In genomic region chr11:95681995-95682601, GRCm38 (mm10) we compare ENCODE assay signal across 13 mouse cellular contexts. TPM values are rescaled to one million over a fixed set of nuclear protein-coding genes. Genes with fewer than 3 reads are reported as not detected.
DNase-seq lines count a peak whose midpoint lies in the region; ATAC-seq lines count a peak whose summit lies in the region.
"Had no signal": no experiment of that assay in that cellular context is flagged by ENCODE, and none has a peak within 500 bp of the region (broad histone marks: within the 10 kb centered on the region; RNA-seq: fewer than 3 reads in every experiment).

No protein-coding gene starts in this region.

- ATAC-seq in forebrain, embryonic 12.5 days (ENCODE audit: low FRiP score) = no peak
- no peak for ATAC-seq in forebrain, embryonic 15.5 days (replicated peaks)
- no peak for ATAC-seq in liver, embryonic 13.5 days (ENCODE audit: low read depth)
- ATAC-seq in liver, embryonic 12.5 days = no peak
- ATAC-seq in embryonic facial prominence, embryonic 14.5 days (ENCODE audit: low read depth) = no peak
- no peak for ATAC-seq in limb, embryonic 15.5 days (ENCODE audit: insufficient number of reproducible peaks, low FRiP score, low TSS enrichment, low read depth)
- ATAC-seq: forebrain, embryonic 16.5 days; midbrain, embryonic 13.5 days had no signal

- H3K36me3 ChIP-seq in forebrain, embryonic 12.5 days (replicated peaks) = peaks cover 49% of the 10 kb centered on the region
- H3K36me3 ChIP-seq in forebrain, embryonic 15.5 days = peaks cover 36% of the 10 kb centered on the region
- H3K36me3 ChIP-seq in liver, embryonic 13.5 days = peaks cover 45% of the 10 kb centered on the region
- peaks cover 63% of the 10 kb centered on the region for H3K36me3 ChIP-seq in liver, embryonic 12.5 days
- peaks cover 49% of the 10 kb centered on the region for H3K36me3 ChIP-seq in embryonic facial prominence, embryonic 14.5 days (ENCODE audit: control insufficient read depth, insufficient read depth, low read length)
- H3K36me3 ChIP-seq in limb, embryonic 15.5 days = peaks cover 45% of the 10 kb centered on the region

- 60% methylated on average over 9 of the region's 9 CpGs for WGBS in forebrain, embryonic 12.5 days
- 66% methylated on average over 9 of the region's 9 CpGs for WGBS in forebrain, embryonic 15.5 days
- 56% methylated on average over 9 of the region's 9 CpGs for WGBS in liver, embryonic 13.5 days (ENCODE audit: insufficient replicate concordance)
- 62% methylated on average over 9 of the region's 9 CpGs for WGBS in liver, embryonic 12.5 days (ENCODE audit: insufficient replicate concordance)
- 35% methylated on average over 9 of the region's 9 CpGs for WGBS in embryonic facial prominence, embryonic 14.5 days
- WGBS in limb, embryonic 15.5 days = 39% methylated on average over 9 of the region's 9 CpGs

- DNase-seq in liver, embryonic 13.5 days = no peak
- no peak for DNase-seq in embryonic facial prominence, embryonic 14.5 days (ENCODE audit: low spot score)
- DNase-seq in cerebellum, adult 18-20 months = no peak
- DNase-seq in spleen, adult 12 weeks (ENCODE audit: low spot score) = no peak
- DNase-seq: adrenal gland, adult 2 months; cerebellum, adult 9-10 months had no signal

- no peak overlapping the region for H3K4me2 ChIP-seq in forebrain, embryonic 12.5 days
- H3K4me2 ChIP-seq in forebrain, embryonic 15.5 days (replicated peaks) = no peak overlapping the region
- no peak overlapping the region for H3K4me2 ChIP-seq in liver, embryonic 13.5 days
- H3K4me2 ChIP-seq in liver, embryonic 12.5 days = no peak overlapping the region
- no peak overlapping the region for H3K4me2 ChIP-seq in embryonic facial prominence, embryonic 14.5 days (ENCODE audit: low read depth, low read length)
- no peak overlapping the region for H3K4me2 ChIP-seq in limb, embryonic 15.5 days
- H3K4me2 ChIP-seq: liver, embryonic 11.5 days; midbrain, embryonic 13.5 days had no signal

- no peaks in the 10 kb centered on the region for H3K9me3 ChIP-seq in forebrain, embryonic 12.5 days
- no peaks in the 10 kb centered on the region for H3K9me3 ChIP-seq in forebrain, embryonic 15.5 days
- no peaks in the 10 kb centered on the region for H3K9me3 ChIP-seq in liver, embryonic 13.5 days (replicated peaks)
- no peaks in the 10 kb centered on the region for H3K9me3 ChIP-seq in liver, embryonic 12.5 days (replicated peaks)
- H3K9me3 ChIP-seq in embryonic facial prominence, embryonic 14.5 days (ENCODE audit: control insufficient read depth, low read length) = no peaks in the 10 kb centered on the region
- H3K9me3 ChIP-seq in limb, embryonic 15.5 days = no peaks in the 10 kb centered on the region
- H3K9me3 ChIP-seq: midbrain, embryonic 13.5 days had no signal

- H3K4me3 ChIP-seq in forebrain, embryonic 12.5 days (replicated peaks) = no peak overlapping the region
- no peak overlapping the region for H3K4me3 ChIP-seq in forebrain, embryonic 15.5 days
- H3K4me3 ChIP-seq in liver, embryonic 13.5 days (replicated peaks) = no peak overlapping the region
- H3K4me3 ChIP-seq in liver, embryonic 12.5 days = no peak overlapping the region
- no peak overlapping the region for H3K4me3 ChIP-seq in embryonic facial prominence, embryonic 14.5 days (ENCODE audit: low read depth, low read length)
- no peak overlapping the region for H3K4me3 ChIP-seq in limb, embryonic 15.5 days
- H3K4me3 ChIP-seq: midbrain, embryonic 13.5 days had no signal

- H3K27ac ChIP-seq in forebrain, embryonic 12.5 days = peak overlapping the region; percentile 33; the same call in 1 of the 2 replicates
- H3K27ac ChIP-seq in forebrain, embryonic 15.5 days (replicated peaks) = no peak overlapping the region
- 0 out of 2 replicates have a peak overlapping the region, but pooled peaks have one; percentile 24 for H3K27ac ChIP-seq in liver, embryonic 13.5 days
- no peak overlapping the region; the same call in 1 of the 2 replicates for H3K27ac ChIP-seq in liver, embryonic 12.5 days
- H3K27ac ChIP-seq in embryonic facial prominence, embryonic 14.5 days (replicated peaks; ENCODE audit: low read depth, low read length) = peak overlapping the region; percentile 61
- H3K27ac ChIP-seq in limb, embryonic 15.5 days = peak overlapping the region; percentile 64; the same call in 1 of the 2 replicates
- H3K27ac ChIP-seq: midbrain, embryonic 13.5 days had no signal

- no peak overlapping the region for H3K9ac ChIP-seq in forebrain, embryonic 12.5 days
- no peak overlapping the region for H3K9ac ChIP-seq in forebrain, embryonic 15.5 days (replicated peaks)
- no peak overlapping the region for H3K9ac ChIP-seq in liver, embryonic 13.5 days
- H3K9ac ChIP-seq in liver, embryonic 12.5 days = no peak overlapping the region
- H3K9ac ChIP-seq in embryonic facial prominence, embryonic 14.5 days (ENCODE audit: low read depth, low read length) = no peak overlapping the region
- no peak overlapping the region for H3K9ac ChIP-seq in limb, embryonic 15.5 days
- H3K9ac ChIP-seq: midbrain, embryonic 13.5 days had no signal

- no peaks in the 10 kb centered on the region for H3K4me1 ChIP-seq in forebrain, embryonic 12.5 days
- H3K4me1 ChIP-seq in forebrain, embryonic 15.5 days = no peaks in the 10 kb centered on the region
- peaks cover 15% of the 10 kb centered on the region for H3K4me1 ChIP-seq in liver, embryonic 13.5 days (replicated peaks)
- H3K4me1 ChIP-seq in liver, embryonic 12.5 days = peaks cover 9% of the 10 kb centered on the region
- H3K4me1 ChIP-seq in embryonic facial prominence, embryonic 14.5 days (ENCODE audit: control insufficient read depth, insufficient read depth, low read length) = peaks cover 6% of the 10 kb centered on the region
- peaks cover 29% of the 10 kb centered on the region for H3K4me1 ChIP-seq in limb, embryonic 15.5 days
- H3K4me1 ChIP-seq: midbrain, embryonic 13.5 days had no signal

- no peaks in the 10 kb centered on the region for H3K27me3 ChIP-seq in forebrain, embryonic 12.5 days
- no peaks in the 10 kb centered on the region for H3K27me3 ChIP-seq in forebrain, embryonic 15.5 days
- H3K27me3 ChIP-seq in liver, embryonic 13.5 days = no peaks in the 10 kb centered on the region
- H3K27me3 ChIP-seq in liver, embryonic 12.5 days (replicated peaks) = no peaks in the 10 kb centered on the region
- no peaks in the 10 kb centered on the region for H3K27me3 ChIP-seq in embryonic facial prominence, embryonic 14.5 days (replicated peaks; ENCODE audit: control insufficient read depth, insufficient read depth, low read length)
- no peaks in the 10 kb centered on the region for H3K27me3 ChIP-seq in limb, embryonic 15.5 days
- H3K27me3 ChIP-seq: midbrain, embryonic 13.5 days had no signal

RNA-seq across cellular contexts. Expression of gene Phb, which starts 15.3 kb away (rescaled TPM):
- polyA plus RNA-seq in forebrain, embryonic 12.5 days (2016; fragmentation: Nextera tagmentation; extraction: Ambion mirVana) = 169 and 182 TPM in 2 replicates
- polyA plus RNA-seq in forebrain, embryonic 15.5 days (2015; fragmentation: Nextera tagmentation; extraction: Ambion mirVana) = 187 and 192 TPM in 2 replicates
- polyA plus RNA-seq in liver, embryonic 13.5 days (2015; fragmentation: Nextera tagmentation; extraction: Ambion mirVana) = 184 and 209 TPM in 2 replicates
- polyA plus RNA-seq in liver, embryonic 12.5 days (2016; fragmentation: Nextera tagmentation; extraction: Ambion mirVana) = 205 and 206 TPM in 2 replicates
- 238 and 240 TPM in 2 replicates for polyA plus RNA-seq in embryonic facial prominence, embryonic 14.5 days (2014; fragmentation: Nextera tagmentation; extraction: Ambion mirVana)
- polyA plus RNA-seq in limb, embryonic 15.5 days (2015; fragmentation: Nextera tagmentation; extraction: Ambion mirVana) = 195 and 220 TPM in 2 replicates

RNA-seq across cellular contexts. Expression of gene Zfp652, which starts 30.4 kb away (rescaled TPM):
- 27.6 and 30.0 TPM in 2 replicates for polyA plus RNA-seq in forebrain, embryonic 12.5 days (2016; fragmentation: Nextera tagmentation; extraction: Ambion mirVana)
- polyA plus RNA-seq in forebrain, embryonic 15.5 days (2015; fragmentation: Nextera tagmentation; extraction: Ambion mirVana) = 32.5 and 35.4 TPM in 2 replicates
- polyA plus RNA-seq in liver, embryonic 13.5 days (2015; fragmentation: Nextera tagmentation; extraction: Ambion mirVana) = 5.9 and 6.3 TPM in 2 replicates
- 8.9 TPM in 2 replicates for polyA plus RNA-seq in liver, embryonic 12.5 days (2016; fragmentation: Nextera tagmentation; extraction: Ambion mirVana)
- polyA plus RNA-seq in embryonic facial prominence, embryonic 14.5 days (2014; fragmentation: Nextera tagmentation; extraction: Ambion mirVana) = 11.5 and 11.6 TPM in 2 replicates
- polyA plus RNA-seq in limb, embryonic 15.5 days (2015; fragmentation: Nextera tagmentation; extraction: Ambion mirVana) = 23.4 and 26.6 TPM in 2 replicates

RNA-seq across cellular contexts. Expression of gene B130006D01Rik, which starts 41.3 kb away (rescaled TPM):
- 1.4 and 2.3 TPM in 2 replicates for polyA plus RNA-seq in forebrain, embryonic 12.5 days (2016; fragmentation: Nextera tagmentation; extraction: Ambion mirVana)
- 1.4 and 1.9 TPM in 2 replicates for polyA plus RNA-seq in forebrain, embryonic 15.5 days (2015; fragmentation: Nextera tagmentation; extraction: Ambion mirVana)
- 0.37 and 0.44 TPM in 2 replicates for polyA plus RNA-seq in liver, embryonic 13.5 days (2015; fragmentation: Nextera tagmentation; extraction: Ambion mirVana)
- 0.62 and 0.65 TPM in 2 replicates for polyA plus RNA-seq in liver, embryonic 12.5 days (2016; fragmentation: Nextera tagmentation; extraction: Ambion mirVana)
- 1.1 TPM in 2 replicates for polyA plus RNA-seq in embryonic facial prominence, embryonic 14.5 days (2014; fragmentation: Nextera tagmentation; extraction: Ambion mirVana)
- 0.99 and 1.2 TPM in 2 replicates for polyA plus RNA-seq in limb, embryonic 15.5 days (2015; fragmentation: Nextera tagmentation; extraction: Ambion mirVana)

Comparison
In these comparisons a context has a peak if more than half of its experiments do, and no peak if none do; other contexts are left out.
1. H3K27ac ChIP-seq: peak in forebrain, embryonic 12.5 days (single experiment), liver, embryonic 13.5 days (single experiment), embryonic facial prominence, embryonic 14.5 days (single experiment) and limb, embryonic 15.5 days (single experiment); none in forebrain, embryonic 15.5 days (single experiment) and liver, embryonic 12.5 days (single experiment).